Comparison of ENCODE assay signal across 17 mouse cellular contexts in genomic region chr4:98886377-98886776, GRCm38 (mm10). TPM values are rescaled to one million over a fixed set of nuclear protein-coding genes. Genes with fewer than 3 reads are reported as not detected.
DNase-seq lines count a peak whose midpoint lies in the region; ATAC-seq and TF ChIP-seq lines count a peak whose summit lies in the region.
"Had no signal": no experiment of that assay in that cellular context is flagged by ENCODE, and none has a peak within 500 bp of the region (broad histone marks: within the 10 kb centered on the region; RNA-seq: fewer than 3 reads in every experiment).

No protein-coding gene starts in this region.

- TF ChIP-seq CTCF in heart, adult 2 months (IDR thresholded peaks at IDR 0.05) = no peak
- TF ChIP-seq CTCF in lung, embryonic 14.5 days (IDR thresholded peaks at IDR 0.05; ENCODE audit: low read depth) = no peak
- peak; percentile 57 for TF ChIP-seq CTCF in ES-Bruce4 (IDR thresholded peaks at IDR 0.05; ENCODE audit: low read depth, low read length)
- TF ChIP-seq CTCF in stomach, postnatal 0 days (IDR thresholded peaks at IDR 0.05; ENCODE audit: low read depth) = 0 out of 2 replicates have a peak, but pooled peaks have one; percentile 11

- H3K36me3 ChIP-seq in heart, adult 2 months (ENCODE audit: control insufficient read depth, insufficient read depth, low read length) = no peaks in the 10 kb centered on the region
- H3K36me3 ChIP-seq in lung, embryonic 14.5 days (ENCODE audit: insufficient read depth) = no peaks in the 10 kb centered on the region
- no peaks in the 10 kb centered on the region for H3K36me3 ChIP-seq in ES-Bruce4 (ENCODE audit: control insufficient read depth, insufficient read depth, low read length, poor library complexity, severe bottlenecking)
- no peaks in the 10 kb centered on the region for H3K36me3 ChIP-seq in stomach, postnatal 0 days (ENCODE audit: control insufficient read depth, insufficient read depth, low read length)
- H3K36me3 ChIP-seq: embryonic facial prominence, embryonic 13.5 days; embryonic facial prominence, embryonic 15.5 days; forebrain, embryonic 15.5 days; G1E had no signal

- no peaks in the 10 kb centered on the region; the same call in 1 of the 2 replicates for H3K4me1 ChIP-seq in heart, adult 2 months (ENCODE audit: control insufficient read depth, insufficient read depth, low read length)
- no peaks in the 10 kb centered on the region for H3K4me1 ChIP-seq in lung, embryonic 14.5 days (ENCODE audit: insufficient read depth)
- H3K4me1 ChIP-seq in ES-Bruce4 (ENCODE audit: control insufficient read depth, insufficient read depth, low read length) = no peaks in the 10 kb centered on the region
- no peaks in the 10 kb centered on the region for H3K4me1 ChIP-seq in stomach, postnatal 0 days (replicated peaks; ENCODE audit: control insufficient read depth, insufficient read depth)
- H3K4me1 ChIP-seq: embryonic facial prominence, embryonic 13.5 days; embryonic facial prominence, embryonic 15.5 days; forebrain, embryonic 13.5 days; forebrain, embryonic 15.5 days had no signal

- no peaks in the 10 kb centered on the region for H3K9me3 ChIP-seq in lung, embryonic 14.5 days (ENCODE audit: low read depth, low read length)
- H3K9me3 ChIP-seq in ES-Bruce4 (replicated peaks; ENCODE audit: control insufficient read depth, insufficient read depth, low read length, poor library complexity, severe bottlenecking) = no peaks in the 10 kb centered on the region
- H3K9me3 ChIP-seq in stomach, postnatal 0 days (ENCODE audit: control insufficient read depth, low read length) = no peaks in the 10 kb centered on the region
- H3K9me3 ChIP-seq: embryonic facial prominence, embryonic 13.5 days; embryonic facial prominence, embryonic 15.5 days; forebrain, embryonic 13.5 days; forebrain, embryonic 15.5 days had no signal

- H3K9ac ChIP-seq in heart, adult 2 months (ENCODE audit: low read depth, low read length) = no peak overlapping the region
- H3K9ac ChIP-seq in lung, embryonic 14.5 days = no peak overlapping the region
- no peak overlapping the region for H3K9ac ChIP-seq in ES-Bruce4 (ENCODE audit: low read depth, poor library complexity, severe bottlenecking)
- no peak overlapping the region for H3K9ac ChIP-seq in stomach, postnatal 0 days (ENCODE audit: low read length)
- H3K9ac ChIP-seq: embryonic facial prominence, embryonic 13.5 days; embryonic facial prominence, embryonic 15.5 days; forebrain, embryonic 13.5 days; forebrain, embryonic 15.5 days; forebrain, postnatal 0 days had no signal

- H3K4me3 ChIP-seq in heart, adult 2 months = no peak overlapping the region
- no peak overlapping the region for H3K4me3 ChIP-seq in lung, embryonic 14.5 days (ENCODE audit: low read depth, low read length)
- no peak overlapping the region for H3K4me3 ChIP-seq in ES-Bruce4 (ENCODE audit: low read depth, low read length)
- H3K4me3 ChIP-seq in stomach, postnatal 0 days (ENCODE audit: low read depth, low read length) = no peak overlapping the region
- H3K4me3 ChIP-seq: embryonic facial prominence, embryonic 13.5 days; embryonic facial prominence, embryonic 15.5 days; erythroblast, embryonic 14.5 days; forebrain, embryonic 13.5 days; forebrain, embryonic 15.5 days had no signal

- TF ChIP-seq POLR2A in heart, adult 2 months (IDR thresholded peaks at IDR 0.05; ENCODE audit: insufficient read depth, low read depth, low read length) = no peak
- no peak for TF ChIP-seq POLR2A in ES-Bruce4 (IDR thresholded peaks at IDR 0.05; ENCODE audit: insufficient read depth, low read length)

- ATAC-seq in lung, embryonic 14.5 days (ENCODE audit: insufficient read depth) = no peak
- no peak for ATAC-seq in stomach, postnatal 0 days (ENCODE audit: low FRiP score, low TSS enrichment)
- ATAC-seq: activated CD4-positive, CD25-positive, alpha-beta regulatory T cell, adult 4 months; Patski had no signal

- no peak overlapping the region for H3K4me2 ChIP-seq in lung, embryonic 14.5 days
- H3K4me2 ChIP-seq in stomach, postnatal 0 days (replicated peaks; ENCODE audit: low read depth) = no peak overlapping the region
- H3K4me2 ChIP-seq: embryonic facial prominence, embryonic 13.5 days; embryonic facial prominence, embryonic 15.5 days; forebrain, embryonic 13.5 days; forebrain, embryonic 15.5 days had no signal

- peak; percentile 82 for DNase-seq in heart, adult 11 months
- no peak for DNase-seq in heart, adult 2 months
- DNase-seq in lung, embryonic 14.5 days = peak; percentile 17
- DNase-seq in lung, postnatal 25 days (ENCODE audit: low spot score) = no peak
- no peak for DNase-seq in stomach, postnatal 0 days (ENCODE audit: low spot score)
- DNase-seq in cerebellum, adult 9-10 months = no peak
- DNase-seq: adrenal gland, adult 8-10 months had no signal

- no peak for TF ChIP-seq EP300 in heart, adult 2 months (IDR thresholded peaks at IDR 0.05; ENCODE audit: insufficient read depth, low read depth, low read length)
- TF ChIP-seq EP300 in ES-Bruce4 (IDR thresholded peaks at IDR 0.05; ENCODE audit: insufficient read depth, low read depth, low read length) = no peak
- no peak for TF ChIP-seq EP300 in stomach, postnatal 0 days (optimal IDR thresholded peaks at IDR 0.05)

- intact Hi-C loops in heart, adult 2 months (cut with DNase I) = no loop called here

- no peaks in the 10 kb centered on the region for H3K79me2 ChIP-seq in heart, adult 2 months (replicated peaks; ENCODE audit: control insufficient read depth, insufficient read depth, low read length)

- H3K27ac ChIP-seq in heart, adult 2 months = no peak overlapping the region
- H3K27ac ChIP-seq in lung, embryonic 14.5 days (ENCODE audit: low read depth) = no peak overlapping the region
- H3K27ac ChIP-seq in ES-Bruce4 (ENCODE audit: insufficient read depth, low read length) = no peak overlapping the region
- no peak overlapping the region for H3K27ac ChIP-seq in stomach, postnatal 0 days (replicated peaks)
- H3K27ac ChIP-seq: embryonic facial prominence, embryonic 13.5 days; embryonic facial prominence, embryonic 15.5 days; forebrain, embryonic 13.5 days; forebrain, embryonic 15.5 days had no signal

- H3K27me3 ChIP-seq in heart, adult 2 months (ENCODE audit: control insufficient read depth, insufficient read depth, low read length) = no peaks in the 10 kb centered on the region
- no peaks in the 10 kb centered on the region for H3K27me3 ChIP-seq in lung, embryonic 14.5 days (ENCODE audit: insufficient read depth, low read length)
- H3K27me3 ChIP-seq in ES-Bruce4 (ENCODE audit: control insufficient read depth, insufficient read depth, low read length, poor library complexity, severe bottlenecking) = no peaks in the 10 kb centered on the region
- H3K27me3 ChIP-seq in stomach, postnatal 0 days (ENCODE audit: control insufficient read depth, insufficient read depth, low read length) = no peaks in the 10 kb centered on the region
- H3K27me3 ChIP-seq: embryonic facial prominence, embryonic 13.5 days; embryonic facial prominence, embryonic 15.5 days; forebrain, embryonic 13.5 days; forebrain, embryonic 15.5 days; Patski had no signal

- 68% methylated on average over 4 of the region's 4 CpGs for WGBS in heart, adult 2 months
- WGBS in lung, embryonic 14.5 days = 77% methylated on average over 4 of the region's 4 CpGs
- 71% methylated on average over 4 of the region's 4 CpGs for WGBS in stomach, postnatal 0 days

RNA-seq across cellular contexts. Expression of gene Usp1, which starts 37.2 kb away (rescaled TPM):
- total RNA-seq in heart, adult 2 months (2021) = 10 to 100 TPM; 15.4 to 17.1 TPM
- 4.1 and 4.9 TPM in 2 replicates for polyA plus RNA-seq in heart, adult 2 months (2012; rRNA removed)
- 130 and 133 TPM in 2 replicates for polyA plus RNA-seq in lung, embryonic 14.5 days (2014; fragmentation: Nextera tagmentation; extraction: Ambion mirVana)
- polyA plus RNA-seq in ES-Bruce4 (2011; ENCODE audit: insufficient read depth, insufficient read length, low read depth, missing spikeins) = 75.5 and 80.1 TPM in 2 replicates
- 28.6 and 41.9 TPM in 2 replicates for polyA plus RNA-seq in stomach, postnatal 0 days (2015; fragmentation: Nextera tagmentation; extraction: Ambion mirVana)

Comparison
In these comparisons a context has a peak if more than half of its experiments do, and no peak if none do; other contexts are left out.
1. DNase-seq: peak in heart, adult 11 months (single experiment) and lung, embryonic 14.5 days (single experiment); none in heart, adult 2 months (0 of 2), lung, postnatal 25 days (single experiment), stomach, postnatal 0 days (single experiment) and cerebellum, adult 9-10 months (single experiment).
2. CTCF ChIP-seq: peak in ES-Bruce4 (single experiment) and stomach, postnatal 0 days (single experiment); none in heart, adult 2 months (single experiment) and lung, embryonic 14.5 days (single experiment).